Mouse (Mus musculus): ENCODE measurements around the gene Agps.
"Not testable (repeated sequence)": the region's sequence is repeated elsewhere in the genome, so short reads cannot be mapped to it uniquely, and the experiment has no call there.

The Agps gene

DNA sequence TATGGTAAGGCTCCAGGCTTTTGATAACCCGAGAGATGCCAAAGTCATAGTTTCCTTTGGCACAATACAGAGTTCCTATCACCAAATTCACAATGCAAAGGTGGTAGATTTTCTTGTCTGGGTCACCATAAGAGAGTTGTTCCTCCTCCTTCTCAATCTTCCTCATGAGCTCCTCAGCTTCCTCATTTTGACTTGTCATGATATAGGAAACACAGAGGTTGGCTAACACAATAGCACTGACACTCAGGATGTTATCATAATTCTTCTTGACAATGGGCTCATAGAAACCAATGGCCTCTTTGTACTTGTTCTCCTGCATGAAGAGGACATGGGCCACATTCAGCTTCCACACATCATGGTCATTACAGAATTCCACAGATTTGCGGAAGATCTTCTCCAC, 104.7 kb downstream of the Agps start:
- DNase-seq = not testable (repeated sequence)

DNA sequence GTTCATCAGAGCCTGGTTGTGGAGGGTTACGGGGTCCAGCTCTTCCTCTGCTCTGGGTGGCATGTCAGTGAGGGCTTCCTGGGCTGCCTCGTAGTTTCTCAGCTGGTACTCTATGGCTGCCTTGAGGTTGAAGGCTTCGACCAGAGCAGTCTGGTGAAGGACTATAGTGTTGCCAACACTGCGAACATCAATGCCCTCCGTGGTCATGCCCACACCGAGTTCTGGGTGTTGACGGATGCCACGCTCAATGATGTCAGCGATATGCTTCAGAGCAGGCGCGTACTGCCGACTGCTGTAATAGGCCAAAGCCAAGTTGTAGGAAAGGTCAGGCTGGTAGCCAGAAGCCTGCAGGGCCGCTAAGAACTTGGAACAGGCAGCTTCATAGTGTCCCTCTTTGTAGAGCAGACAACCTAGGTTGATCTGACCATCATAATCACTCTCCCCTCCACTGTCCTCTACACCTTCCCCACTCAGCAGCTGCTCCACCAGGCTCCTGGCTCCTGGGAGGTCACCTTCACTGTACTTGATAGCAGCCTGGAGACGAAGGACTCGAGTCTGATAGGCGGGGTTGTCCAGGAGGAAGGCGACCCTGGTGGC, 105.6 kb downstream of the Agps start:
- DNase-seq = peak; percentile 61

DNA sequence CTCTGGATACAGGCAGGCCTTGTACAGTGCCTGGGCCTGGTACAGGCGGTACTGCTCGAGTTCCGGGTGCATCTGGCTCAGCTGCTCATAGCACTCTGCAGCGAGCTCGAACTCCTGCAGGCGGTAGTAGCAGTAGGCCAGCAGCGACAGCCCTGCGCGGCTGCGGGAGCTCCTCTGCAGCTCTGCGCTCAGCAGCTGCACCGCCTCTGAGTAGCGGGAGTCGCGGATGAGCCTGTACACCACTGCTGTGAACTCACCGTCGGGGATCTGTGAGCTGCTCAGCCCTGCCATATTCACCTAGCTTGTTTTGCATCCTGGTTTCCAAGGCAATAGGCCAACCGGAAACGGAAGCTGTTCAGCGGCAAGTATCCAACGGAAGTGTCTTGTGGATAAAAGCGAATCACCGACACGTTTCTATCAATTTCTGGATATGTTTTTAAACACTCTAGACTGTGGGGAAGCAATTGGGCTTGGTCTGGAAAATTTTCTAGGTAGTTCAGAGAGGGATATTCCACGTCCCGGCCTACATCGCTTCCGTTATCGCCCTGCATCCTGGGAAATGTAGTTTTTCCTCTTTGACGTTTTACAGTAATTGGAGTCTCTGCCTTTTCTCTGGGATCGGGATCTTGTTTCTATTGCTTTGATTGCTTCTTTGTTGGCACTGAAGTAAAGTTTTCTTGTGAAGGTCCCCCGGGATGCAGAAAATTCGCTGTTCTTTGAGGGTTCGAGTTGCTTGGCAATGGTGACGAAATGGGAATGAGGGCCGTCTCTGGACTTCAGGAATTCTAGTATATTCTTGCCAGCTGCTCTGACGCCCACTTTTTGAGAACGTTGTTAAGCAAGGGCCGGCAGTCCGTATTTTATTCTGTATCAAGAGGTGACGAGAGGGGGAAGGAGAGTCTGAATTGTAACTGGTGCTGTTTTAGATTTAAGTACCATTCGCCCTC, 106.4 kb downstream of the Agps start, which contains the start of gene Ttc30b:
TSS of gene Ttc30b (minus strand) at position 469 of the 947 bp plus-strand sequence.
- DNase-seq = peak; percentile 80

DNA sequence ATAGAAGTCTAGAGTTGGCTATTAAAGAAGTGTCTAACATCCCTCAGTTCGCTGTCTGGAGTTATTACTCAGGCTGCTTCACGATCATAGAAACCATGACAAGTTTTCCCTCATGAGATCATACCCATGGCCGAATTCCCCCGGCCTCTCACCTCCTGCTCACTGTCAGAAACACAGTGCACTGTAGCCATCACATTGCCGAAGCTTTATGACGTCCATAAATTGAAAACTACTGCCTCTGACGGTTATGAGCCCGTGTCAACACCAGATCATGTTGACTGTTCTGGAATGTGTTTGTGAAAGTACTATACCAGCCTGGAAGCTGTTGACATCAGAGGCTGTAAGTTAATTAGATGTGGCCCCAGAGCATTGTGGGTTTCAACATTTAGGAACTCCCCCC, 118.7 kb downstream of the Agps start:
- no peak for DNase-seq

DNA sequence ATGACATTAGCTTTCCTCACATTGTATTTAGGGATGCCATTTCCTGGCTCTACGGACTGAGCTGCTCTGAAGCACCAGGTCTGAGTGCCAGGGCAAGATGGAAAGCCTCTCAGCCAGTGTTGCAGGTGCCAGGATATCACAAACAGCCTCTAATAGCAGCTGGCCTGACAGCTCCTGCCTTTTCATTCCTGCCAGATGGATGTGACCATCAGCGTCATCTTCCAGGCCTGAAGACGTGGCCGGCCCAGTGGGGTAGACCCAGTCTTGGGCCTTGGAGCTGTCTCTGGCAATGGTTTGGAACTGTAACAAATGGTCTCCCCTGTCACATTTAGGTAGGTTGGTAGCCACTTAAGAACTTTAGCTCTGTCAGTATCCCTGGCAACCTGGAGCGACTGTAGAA, 121.3 kb downstream of the Agps start:
- no peak for DNase-seq

DNA sequence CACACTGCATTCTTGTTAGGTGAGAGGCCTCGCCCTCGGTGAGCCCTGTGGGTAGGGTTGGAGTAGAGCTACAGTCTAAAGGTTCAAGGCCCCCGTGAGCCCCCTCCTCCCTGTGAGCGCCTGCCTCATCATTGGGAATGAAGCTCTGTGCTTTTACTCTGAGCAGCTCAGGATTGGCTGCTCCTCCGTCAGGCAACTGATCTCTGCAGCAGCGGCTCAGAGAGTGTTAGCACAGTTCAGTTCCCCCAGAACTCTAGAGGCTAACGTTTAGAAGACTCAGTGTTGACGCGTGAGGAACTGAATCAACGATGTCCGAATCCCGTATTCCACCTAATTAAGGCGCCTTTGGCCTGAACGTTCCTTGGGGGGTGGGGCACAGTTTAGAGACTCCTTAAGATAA, 123.7 kb downstream of the Agps start:
- no peak for DNase-seq

DNA sequence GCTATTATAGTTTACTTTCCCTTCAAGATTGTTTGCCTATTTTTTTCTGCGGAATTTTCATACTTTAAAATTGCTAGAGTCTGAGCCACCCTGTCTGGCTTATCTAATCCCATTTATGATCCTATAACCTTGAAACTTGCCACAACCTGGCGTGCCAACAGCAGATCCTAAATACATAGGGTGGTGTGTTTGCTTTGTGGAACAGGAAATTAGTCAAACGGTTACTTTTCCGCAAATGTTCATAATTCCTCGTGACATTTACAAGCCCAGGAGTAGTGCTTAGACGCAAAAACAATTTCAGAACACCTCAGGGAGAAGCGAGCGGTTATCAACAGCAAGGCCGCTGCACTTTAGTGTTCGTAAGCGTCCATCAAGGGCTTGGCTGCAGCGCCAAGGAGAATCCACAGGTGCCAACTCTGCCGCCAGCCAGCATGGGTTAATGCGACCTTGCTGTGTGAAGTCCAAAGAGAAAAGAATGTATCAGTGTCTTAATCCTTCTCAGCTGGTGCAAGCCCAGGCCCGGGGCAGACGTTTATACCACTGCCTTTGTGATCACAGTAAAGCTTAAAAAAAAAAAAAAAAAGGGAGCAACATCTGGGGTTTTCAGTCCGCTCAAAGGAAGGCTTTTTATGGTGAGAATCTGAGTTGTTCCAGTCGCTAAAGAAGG, 127.3 kb downstream of the Agps start:
- DNase-seq = no peak

DNA sequence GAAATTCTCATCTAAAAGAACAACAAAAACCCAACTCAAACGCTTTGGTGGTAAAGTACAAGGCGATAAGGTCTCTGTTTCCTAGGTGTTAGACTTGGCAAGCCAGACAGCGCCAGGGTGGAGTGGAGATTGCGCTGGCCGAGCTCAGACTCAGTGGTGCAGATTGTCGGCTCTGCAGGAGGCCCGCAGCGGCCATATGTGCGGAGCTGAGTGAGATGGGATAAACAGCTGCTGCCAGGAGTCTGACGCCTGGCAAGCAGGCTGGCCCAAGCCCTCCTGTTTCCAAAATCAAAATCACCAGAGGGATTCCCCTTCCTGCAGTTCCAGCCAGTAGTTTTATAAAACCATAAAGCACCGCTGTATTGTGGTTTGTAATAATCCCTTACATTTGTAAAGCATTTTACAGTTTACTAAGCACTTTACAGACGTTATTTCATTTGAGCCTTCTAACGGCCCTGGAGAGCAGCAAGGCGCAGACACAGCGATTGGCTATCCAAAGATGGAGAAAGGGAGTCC, 127.9 kb downstream of the Agps start:
- DNase-seq = peak; percentile 26

DNA sequence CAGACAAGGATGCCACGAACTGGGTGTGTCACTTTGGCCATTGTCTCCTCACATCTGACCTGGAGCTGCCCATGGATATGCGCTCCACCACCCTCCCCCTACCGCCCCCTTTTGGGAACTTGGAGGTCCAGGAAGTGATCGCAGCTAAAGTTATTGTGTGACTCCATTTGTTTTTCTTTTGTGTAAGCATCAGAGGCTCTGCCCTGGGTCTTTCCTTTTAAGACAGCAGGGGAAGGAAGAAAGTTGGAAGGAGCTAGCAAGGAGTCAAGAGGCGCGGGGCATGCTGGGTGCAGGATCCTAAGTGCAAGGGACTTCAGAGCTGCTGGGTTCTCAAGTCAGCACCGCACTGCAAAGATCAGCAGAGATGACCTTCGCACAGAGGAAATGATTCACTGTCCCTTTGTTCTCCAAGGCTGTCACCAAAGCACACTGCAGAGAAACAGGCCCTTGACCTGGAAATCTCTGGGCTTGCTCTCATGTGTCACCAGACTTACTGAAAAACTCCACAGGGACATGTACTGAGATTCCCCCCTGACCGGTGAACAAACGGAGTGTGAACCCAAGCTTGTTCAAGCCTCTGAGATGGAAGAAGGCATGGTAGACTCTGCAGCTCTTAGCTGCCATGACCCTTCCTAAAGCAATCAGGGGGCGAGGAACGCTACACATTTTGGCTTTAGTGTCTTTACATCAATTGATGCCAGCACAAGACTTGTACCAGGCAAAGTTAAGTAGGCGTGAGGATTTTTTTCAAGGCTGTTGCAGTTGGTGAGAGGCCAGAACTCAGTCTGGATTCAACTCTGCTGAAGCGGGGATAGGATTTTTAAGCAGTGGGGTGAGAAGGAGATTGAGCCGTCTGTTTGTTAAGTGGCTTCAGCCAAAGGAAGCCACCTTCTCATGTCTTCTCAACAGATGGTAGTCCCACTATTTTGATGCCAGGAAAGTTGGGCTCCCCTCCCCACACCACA, 128.7 kb downstream of the Agps start:
- DNase-seq = no peak

DNA sequence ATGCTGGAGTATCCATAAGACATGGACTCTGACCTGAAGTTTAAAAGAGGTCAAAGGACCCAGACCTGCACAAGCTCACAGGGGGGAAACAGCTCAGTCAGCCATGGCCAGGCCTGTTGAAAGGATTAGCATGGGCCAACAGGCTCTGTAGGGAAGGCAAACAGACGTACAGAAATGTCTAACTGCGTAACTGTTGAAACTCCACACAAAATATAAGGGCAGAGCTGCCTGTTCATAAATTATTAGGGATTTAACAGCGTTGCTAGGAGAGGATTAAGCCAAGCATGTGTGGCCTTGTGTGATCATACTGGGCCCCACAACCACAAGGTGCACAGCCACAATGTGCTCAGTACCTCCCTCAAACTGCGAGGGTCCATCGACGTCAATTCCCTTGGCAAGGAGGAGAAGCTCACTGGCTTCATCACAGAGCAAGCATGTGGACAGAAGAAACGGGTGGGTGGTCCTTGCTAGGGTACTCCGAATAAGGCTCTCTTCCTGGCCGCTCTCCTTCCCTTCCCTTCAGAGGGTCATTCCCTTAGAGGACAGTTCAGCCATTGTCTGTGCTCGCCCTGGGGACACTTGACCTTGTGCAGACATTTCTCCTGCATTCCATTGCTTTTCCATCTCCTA, 131.3 kb downstream of the Agps start:
- no peak for DNase-seq

DNA sequence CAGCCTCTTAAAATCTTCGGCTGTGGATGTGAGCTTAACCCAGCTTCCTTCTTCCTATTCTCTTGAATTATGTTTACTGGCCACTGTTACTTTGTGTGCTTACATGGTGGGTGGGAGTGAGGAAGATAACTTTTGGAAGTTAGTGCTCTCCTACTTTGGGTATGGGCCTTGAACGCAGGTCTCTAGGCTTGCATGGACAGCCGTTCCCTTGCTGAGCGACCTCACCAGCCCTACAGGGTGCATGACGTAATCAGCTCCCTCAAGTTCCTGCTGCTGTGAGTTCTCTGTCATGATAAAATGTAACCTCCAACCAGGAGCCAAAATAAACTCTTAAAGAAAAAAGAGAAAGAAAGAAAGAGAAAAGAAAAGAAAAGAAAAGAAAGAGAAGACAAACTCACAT, 132.1 kb downstream of the Agps start:
- DNase-seq = no peak

DNA sequence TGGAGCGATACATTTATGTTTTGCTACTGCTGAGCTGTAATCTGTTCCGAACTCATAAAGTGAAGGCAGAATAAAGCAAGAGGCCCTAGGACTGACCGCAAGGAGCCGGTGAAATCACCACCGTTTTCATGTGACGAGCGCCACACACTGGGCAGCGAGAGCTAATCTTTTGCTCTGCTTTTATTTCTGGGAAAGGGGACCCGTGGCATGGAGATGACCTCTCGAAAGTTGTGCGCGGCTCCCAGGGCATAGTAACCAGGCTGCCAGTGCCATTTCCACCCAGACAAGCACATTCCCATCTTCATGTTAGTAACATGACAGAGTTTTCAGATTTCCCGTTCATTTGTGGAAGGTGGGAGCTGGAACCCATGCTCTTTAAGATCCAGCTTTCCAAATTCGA, 132.5 kb downstream of the Agps start:
- DNase-seq = peak; percentile 46

DNA sequence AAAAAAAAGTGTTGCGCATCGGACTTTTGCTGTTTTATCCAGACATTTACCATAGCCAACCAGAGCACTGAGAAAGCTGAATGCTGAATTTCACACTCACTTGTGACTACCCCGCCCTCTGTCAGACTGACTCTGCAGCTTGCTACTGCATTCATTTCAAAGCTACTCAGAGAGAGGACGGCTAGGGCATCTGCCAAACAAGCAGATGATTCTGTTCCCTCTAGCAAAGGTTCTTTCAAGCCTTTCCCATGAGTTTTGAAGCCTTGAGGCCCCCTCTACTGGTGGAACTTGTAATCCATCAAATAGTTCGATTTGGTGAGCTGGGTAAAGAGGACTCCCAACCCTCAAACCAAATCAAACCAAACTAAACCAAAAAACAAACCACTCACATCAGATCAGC, 133.0 kb downstream of the Agps start:
- DNase-seq = peak; percentile 55

DNA sequence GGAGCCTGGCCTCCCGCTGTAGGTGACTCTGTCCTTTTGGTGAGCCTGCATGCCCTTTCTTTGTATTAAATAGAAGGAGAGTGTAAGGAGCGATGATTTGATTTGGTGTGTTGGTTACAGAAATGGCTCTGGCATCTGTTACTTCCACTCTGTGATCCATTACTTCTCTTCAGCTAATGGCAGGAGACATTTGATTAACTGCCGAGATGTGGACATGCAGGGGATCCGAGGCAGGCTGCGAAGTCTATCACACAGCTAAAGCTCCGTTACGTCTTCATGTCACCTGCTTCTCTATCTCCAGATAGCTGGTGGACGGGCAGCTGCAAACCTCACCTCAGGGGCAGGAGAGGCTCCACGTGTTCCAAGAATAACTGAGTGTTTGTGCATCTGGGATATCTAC, 142.2 kb downstream of the Agps start:
- DNase-seq = no peak

DNA sequence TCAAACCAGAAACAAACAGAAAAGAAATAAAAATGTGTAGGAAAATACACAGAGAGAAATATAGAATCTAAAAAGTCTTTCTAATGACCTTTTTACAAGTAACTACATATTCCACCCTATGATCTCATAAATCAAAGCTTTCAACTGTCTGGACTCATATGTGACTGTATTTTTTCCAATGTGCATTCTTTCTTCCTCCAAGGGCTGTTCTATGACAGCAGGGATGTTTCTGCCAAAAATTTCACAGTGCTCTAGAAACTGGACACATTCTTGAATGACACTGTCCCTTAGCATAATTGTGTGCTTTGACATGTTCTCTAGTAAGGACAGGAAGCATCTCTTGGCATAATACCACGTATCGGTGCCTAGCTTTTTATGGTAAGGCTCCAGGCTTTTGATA, 144.1 kb downstream of the Agps start:
- not testable (repeated sequence) for DNase-seq

DNA sequence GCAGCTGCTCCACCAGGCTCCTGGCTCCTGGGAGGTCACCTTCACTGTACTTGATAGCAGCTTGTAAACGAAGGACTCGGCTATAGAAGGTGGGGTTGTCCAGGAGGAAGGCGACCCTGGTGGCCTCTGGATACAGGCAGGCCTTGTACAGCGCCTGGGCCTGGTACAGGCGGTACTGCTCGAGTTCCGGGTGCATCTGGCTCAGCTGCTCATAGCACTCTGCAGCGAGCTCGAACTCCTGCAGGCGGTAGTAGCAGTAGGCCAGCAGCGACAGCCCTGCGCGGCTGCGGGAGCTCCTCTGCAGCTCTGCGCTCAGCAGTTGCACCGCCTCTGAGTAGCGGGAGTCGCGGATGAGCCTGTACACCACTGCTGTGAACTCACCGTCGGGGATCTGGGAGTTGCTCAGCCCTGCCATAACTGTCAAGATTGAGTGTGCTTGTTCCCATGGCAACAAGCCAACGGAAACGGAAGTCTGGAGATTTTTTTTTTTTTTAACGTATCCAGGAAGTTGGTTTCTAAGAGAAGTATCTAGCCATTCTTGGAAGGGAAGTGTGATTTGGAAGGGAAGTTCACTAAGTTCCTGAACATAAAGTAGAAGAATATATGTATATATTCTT, 145.9 kb downstream of the Agps start, which contains the start of gene Ttc30a2:
TSS of gene Ttc30a2 (minus strand) at position 419 of the 617 bp plus-strand sequence.
- not testable (repeated sequence) for DNase-seq

All from cerebellum, adult 11-12 months (tissue).